Mouse (Mus musculus): ENCODE measurements around the gene Fgf10.

DNA sequence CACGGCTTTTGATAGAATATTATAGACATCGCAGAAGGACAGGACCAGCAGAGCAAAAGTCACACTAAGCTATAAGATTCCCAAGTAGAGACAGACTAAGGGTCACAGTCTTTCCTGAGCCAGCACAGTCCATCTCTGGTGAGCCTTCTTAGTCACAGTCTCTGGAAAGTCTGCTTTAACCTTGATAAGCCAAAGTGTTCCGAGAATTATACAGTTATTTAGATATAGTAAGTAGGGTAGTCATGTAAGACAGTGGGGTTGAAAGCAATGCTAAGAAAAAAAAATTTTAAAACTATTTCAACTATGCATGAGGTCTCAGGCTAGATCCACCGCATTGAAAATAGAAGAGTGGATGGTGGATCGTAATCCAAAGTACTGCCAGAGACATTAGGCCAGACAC is 33.5 kb upstream of the Fgf10 start:
- TF ChIP-seq EP300 (IDR thresholded peaks at IDR 0.05; ENCODE audit: low read depth) (no peak), CTCF (IDR thresholded peaks at IDR 0.05; ENCODE audit: low read depth) (no peak)
